Mouse (Mus musculus) G1E (cell line): Measurements from ENCODE around the gene Ap2a2. TPM values are rescaled to one million over a fixed set of nuclear protein-coding genes. Genes with fewer than 3 reads are reported as not detected.
"Not testable (repeated sequence)": the region's sequence is repeated elsewhere in the genome, so short reads cannot be mapped to it uniquely, and the experiment has no call there.

ENCODE experiments used
- ATAC-seq: 2 replicates; pipeline ENCODE4 v1.8.0; 2016; ENCODE audit warnings: mild to moderate bottlenecking; ENCODE audit not compliant: insufficient number of reproducible peaks, poor library complexity, low FRiP score, severe bottlenecking; ENCODE audit errors: extremely low read depth
- DNase-seq: peaks from one replicate; pipeline ENCODE4 v3.0.0; 2012; ENCODE audit warnings: low spot score
- H3K27me3 ChIP-seq: 2 replicates; pipeline ENCODE4 v1.6.1; 2012; ENCODE audit warnings: mild to moderate bottlenecking, low read length, inconsistent platforms; ENCODE audit not compliant: insufficient read depth
- H3K36me3 ChIP-seq: replicated peaks from 2 replicates; pipeline ENCODE3; 2012; ENCODE audit warnings: mild to moderate bottlenecking, inconsistent platforms
- H3K4me1 ChIP-seq: 2 replicates; pipeline ENCODE4 v1.6.1; 2012; ENCODE audit warnings: low read depth, low read length, inconsistent platforms, mixed read lengths; ENCODE audit not compliant: insufficient read depth
- H3K4me3 ChIP-seq: 2 replicates; pipeline ENCODE4 v1.5.1; 2012; ENCODE audit warnings: low read depth, mild to moderate bottlenecking, inconsistent platforms, low read length, moderate library complexity, mixed read lengths
- H3K9me3 ChIP-seq: replicated peaks from 2 replicates; pipeline ENCODE4 v1.6.1; 2012; ENCODE audit warnings: inconsistent platforms
- CTCF ChIP-seq: IDR thresholded peaks from 2 replicates; pipeline ENCODE4 v1.5.1; 2012; ENCODE audit warnings: low read depth, low read length, inconsistent platforms, mixed read lengths
- GATA1 ChIP-seq: IDR thresholded peaks from 2 replicates; pipeline ENCODE4 v1.6.1; 2012; ENCODE audit warnings: borderline replicate concordance, low read length, inconsistent platforms, mixed read lengths
- GATA2 ChIP-seq: IDR thresholded peaks from 2 replicates; pipeline ENCODE4 v1.6.1; 2012; ENCODE audit warnings: low read depth, low read length, inconsistent platforms, borderline replicate concordance
- POLR2AphosphoS5 ChIP-seq: IDR thresholded peaks from 2 replicates; pipeline ENCODE4 v1.6.1; 2012; ENCODE audit warnings: low read depth, low read length, inconsistent platforms; ENCODE audit not compliant: insufficient replicate concordance
- TAL1 ChIP-seq: conservative IDR thresholded peaks from 2 replicates; pipeline ENCODE4 v1.6.1; 2012; ENCODE audit warnings: low read depth, low read length, inconsistent platforms, mixed read lengths
- polyA plus RNA-seq: library from polyadenylated mRNA; stranded (reverse); fragments of >175 nt; gene quantifications from 2 replicates; pipeline ENCODE4 v1.2.3, GENCODE M21; 2012
- total RNA-seq, 2 experiments: library from RNA; stranded (forward) in 1 of 2; stranded (reverse) in 1 of 2; fragments of 200-1000 nt in 1 of 2; fragments of >200 nt in 1 of 2; fragmentation: Nextera tagmentation in 1 of 2; gene quantifications; 2 replicates each; pipeline ENCODE4 v1.2.3; 2014 to 2017

Gene Ap2a2
- total and polyA plus RNA-seq, 3 experiments = 2.8 to 4.5 (median 3.2) TPM

DNA sequence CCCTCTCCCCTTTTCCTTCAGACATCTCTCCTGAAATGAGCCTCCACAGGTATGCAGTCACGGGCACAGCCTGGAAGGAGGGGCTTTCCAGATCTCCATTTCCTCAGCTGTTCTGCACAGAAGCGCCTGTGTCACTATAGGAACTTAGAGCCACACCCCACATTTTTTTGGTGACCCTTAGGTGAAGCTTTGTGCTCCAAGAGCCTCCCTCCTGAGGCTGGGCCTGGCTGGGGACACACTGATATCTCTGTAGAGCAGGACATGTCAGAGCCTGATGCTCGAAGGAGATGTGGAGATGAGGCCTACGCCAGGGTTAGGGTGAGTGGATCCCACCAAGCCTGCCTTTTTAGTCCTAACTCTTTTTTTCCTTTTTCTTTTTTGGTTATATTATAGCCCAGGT, 23.3 kb downstream of the Ap2a2 start:
- Histone ChIP-seq H3K27me3 (peaks cover 7% of the 10 kb centered on the region; the same call in 1 of the 2 replicates), H3K4me1 (no peaks in the 10 kb centered on the region), H3K9me3 (no peaks in the 10 kb centered on the region), H3K4me3 (no peak overlapping the region), H3K36me3 (no peaks in the 10 kb centered on the region)
- no peak for DNase-seq
- no peak for ATAC-seq
- no peak for TF ChIP-seq POLR2AphosphoS5
- no peak for TF ChIP-seq GATA1

DNA sequence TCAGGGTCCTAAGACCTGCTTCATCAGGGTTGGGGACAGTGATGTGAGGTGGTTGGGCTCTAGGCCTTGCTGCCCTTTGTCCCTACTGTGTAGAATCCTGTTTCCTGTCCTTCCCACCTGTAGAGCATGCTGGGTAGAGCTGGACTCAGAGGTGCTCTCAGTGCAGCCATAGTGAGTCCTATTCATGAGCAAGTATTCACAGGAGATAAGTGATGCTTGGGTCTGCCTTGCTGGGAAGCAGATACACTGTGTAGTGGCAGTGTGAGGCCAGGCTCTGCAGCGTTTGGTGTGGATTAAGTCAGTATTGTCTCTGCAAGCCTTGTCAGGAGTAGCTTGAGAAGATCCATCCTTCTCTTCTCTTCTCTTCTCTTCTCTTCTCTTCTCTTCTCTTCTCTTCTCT, 23.9 kb downstream of the Ap2a2 start:
- Histone ChIP-seq H3K4me1 (no peaks in the 10 kb centered on the region), H3K4me3 (no peak overlapping the region), H3K27me3 (peaks cover 7% of the 10 kb centered on the region; the same call in 1 of the 2 replicates), H3K36me3 (no peaks in the 10 kb centered on the region), H3K9me3 (no peaks in the 10 kb centered on the region)
- no peak for DNase-seq
- no peak for ATAC-seq
- TF ChIP-seq TAL1 (no peak), GATA2 (no peak), GATA1 (no peak), POLR2AphosphoS5 (no peak), CTCF (no peak)

DNA sequence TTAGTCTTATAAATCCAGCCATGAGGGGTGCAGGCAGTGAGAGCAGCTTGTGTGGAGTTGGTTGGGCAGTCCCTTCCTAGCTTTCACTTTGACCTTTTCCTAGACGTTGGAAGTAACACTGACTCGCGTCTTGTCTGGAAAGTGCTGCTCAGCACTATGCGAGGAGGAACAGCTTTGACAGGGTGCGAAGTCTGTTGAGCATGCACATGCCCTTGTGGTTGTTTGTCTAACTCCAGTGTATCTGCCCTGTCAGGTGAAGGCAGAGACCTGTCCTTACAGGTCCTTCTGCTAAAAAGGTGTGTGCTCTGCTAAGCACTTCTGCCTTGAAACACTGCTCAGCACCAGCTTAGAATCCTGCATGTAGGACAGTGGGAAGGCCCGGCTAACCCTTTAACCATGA, 26.9 kb downstream of the Ap2a2 start:
- DNase-seq = no peak
- Histone ChIP-seq H3K27me3 (peaks cover 3% of the 10 kb centered on the region; the same call in 1 of the 2 replicates), H3K4me3 (no peak overlapping the region), H3K4me1 (no peaks in the 10 kb centered on the region), H3K36me3 (no peaks in the 10 kb centered on the region), H3K9me3 (no peaks in the 10 kb centered on the region)
- no peak for ATAC-seq
- no peak for TF ChIP-seq POLR2AphosphoS5
- no peak for TF ChIP-seq TAL1
- no peak for TF ChIP-seq CTCF
- TF ChIP-seq GATA1 = no peak
- TF ChIP-seq GATA2 = no peak

DNA sequence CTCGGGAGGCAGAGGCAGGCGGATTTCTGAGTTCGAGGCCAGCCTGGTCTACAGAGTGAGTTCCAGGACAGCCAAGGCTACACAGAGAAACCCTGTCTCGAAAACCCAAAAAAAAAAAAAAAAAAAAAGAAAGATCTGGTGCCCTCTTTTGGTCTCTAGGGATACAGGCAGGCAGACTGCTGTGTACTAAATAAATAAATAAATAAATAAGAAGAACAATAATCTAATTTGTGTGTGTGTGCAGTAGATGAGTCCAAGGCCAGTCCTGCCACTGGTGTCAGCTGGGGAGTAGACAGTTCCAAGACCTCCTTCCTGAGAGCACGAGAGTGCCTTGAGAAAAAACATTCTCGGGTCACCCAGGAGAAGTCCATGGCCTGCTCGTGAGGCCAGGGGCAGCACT, 28.3 kb downstream of the Ap2a2 start:
- H3K9me3 ChIP-seq, DNase-seq, H3K36me3 ChIP-seq, H3K4me3 ChIP-seq, H3K4me1 ChIP-seq, ATAC-seq, H3K27me3 ChIP-seq: not testable (repeated sequence)

DNA sequence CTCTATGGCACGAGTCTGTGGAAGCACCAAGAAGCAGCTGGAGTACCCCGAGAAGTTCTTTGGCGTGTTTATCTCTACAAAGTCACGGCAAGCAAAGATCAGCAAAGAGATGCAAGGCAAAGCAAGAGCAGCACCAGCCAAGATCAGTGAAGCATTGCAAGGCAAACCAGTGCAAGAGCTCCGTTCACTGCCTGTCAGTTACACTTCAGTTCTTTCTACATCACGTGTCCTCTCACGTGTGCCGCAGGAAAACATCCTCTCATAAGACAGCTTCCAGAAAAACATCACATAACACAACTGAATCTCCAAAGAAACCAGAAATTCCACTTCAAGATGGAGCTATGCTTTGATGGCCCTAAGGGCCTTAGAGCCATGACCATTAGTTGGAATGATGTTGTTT, 29.0 kb downstream of the Ap2a2 start:
- ATAC-seq = no peak
- H3K9me3 ChIP-seq = no peaks in the 10 kb centered on the region
- H3K27me3 ChIP-seq = peaks cover 4% of the 10 kb centered on the region; the same call in 1 of the 2 replicates
- no peak for TF ChIP-seq POLR2AphosphoS5
- no peak for TF ChIP-seq GATA1
- no peak for TF ChIP-seq CTCF
- TF ChIP-seq GATA2 = no peak
- TF ChIP-seq TAL1 = no peak
- H3K4me1 ChIP-seq = no peaks in the 10 kb centered on the region
- no peaks in the 10 kb centered on the region for H3K36me3 ChIP-seq
- H3K4me3 ChIP-seq = no peak overlapping the region
- DNase-seq = no peak

DNA sequence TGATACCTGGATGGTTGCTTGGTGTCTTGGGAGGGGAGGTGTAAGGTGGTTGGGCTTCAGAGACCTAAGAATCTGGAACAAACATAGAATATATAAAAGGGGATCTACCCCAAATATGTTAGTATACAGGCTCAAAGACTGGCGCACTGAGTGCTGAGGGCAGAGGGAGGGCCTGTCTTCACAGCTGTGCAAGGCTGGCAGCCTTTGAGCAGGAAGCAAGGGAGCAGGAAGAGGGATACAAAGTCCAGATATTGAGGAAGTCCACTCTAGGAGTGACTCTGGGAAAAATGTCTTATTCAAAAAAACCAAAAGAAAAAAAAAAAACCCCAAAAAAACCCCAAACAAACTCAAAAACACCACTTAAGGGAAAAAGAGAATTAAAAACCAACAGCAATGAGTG, 30.1 kb downstream of the Ap2a2 start:
- no peak overlapping the region for H3K4me3 ChIP-seq
- TF ChIP-seq CTCF (no peak), GATA2 (no peak), POLR2AphosphoS5 (no peak), TAL1 (no peak), GATA1 (no peak)
- H3K27me3 ChIP-seq = peaks cover 4% of the 10 kb centered on the region; the same call in 1 of the 2 replicates
- H3K36me3 ChIP-seq = no peaks in the 10 kb centered on the region
- DNase-seq (no peak), ATAC-seq (no peak)
- no peaks in the 10 kb centered on the region for H3K9me3 ChIP-seq
- H3K4me1 ChIP-seq = no peaks in the 10 kb centered on the region

DNA sequence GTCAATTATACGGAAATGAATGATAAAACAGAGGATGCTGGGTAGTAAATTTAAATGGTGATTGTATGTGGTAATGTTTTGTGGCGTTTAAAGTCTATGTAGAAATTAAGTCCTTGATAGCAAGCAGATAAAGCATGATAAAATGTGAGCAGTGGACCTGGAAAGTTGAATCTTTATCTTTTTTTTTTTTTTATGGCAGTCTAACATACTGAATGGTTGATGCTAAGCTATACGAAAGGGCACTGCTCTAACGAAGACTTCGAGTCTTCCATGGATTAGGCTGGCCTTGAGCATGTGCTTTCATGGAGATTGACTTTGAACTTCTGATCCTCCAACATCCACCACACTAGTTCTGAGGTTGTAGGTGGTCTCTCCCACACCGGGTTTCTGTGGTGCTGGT, 31.1 kb downstream of the Ap2a2 start:
- DNase-seq (no peak), ATAC-seq (no peak)
- Histone ChIP-seq H3K9me3 (no peaks in the 10 kb centered on the region), H3K4me1 (no peaks in the 10 kb centered on the region), H3K36me3 (no peaks in the 10 kb centered on the region), H3K4me3 (no peak overlapping the region), H3K27me3 (peaks cover 9% of the 10 kb centered on the region)
- TF ChIP-seq GATA1 = no peak
- no peak for TF ChIP-seq TAL1
- no peak for TF ChIP-seq CTCF
- TF ChIP-seq GATA2 = no peak
- no peak for TF ChIP-seq POLR2AphosphoS5
